Mouse (Mus musculus): ENCODE results near the gene Barhl2. TPM values are rescaled to one million over a fixed set of nuclear protein-coding genes. Genes with fewer than 3 reads are reported as not detected.

Gene Barhl2
- polyA plus RNA-seq, 1 experiment from 2014 or later, result not detected

DNA sequence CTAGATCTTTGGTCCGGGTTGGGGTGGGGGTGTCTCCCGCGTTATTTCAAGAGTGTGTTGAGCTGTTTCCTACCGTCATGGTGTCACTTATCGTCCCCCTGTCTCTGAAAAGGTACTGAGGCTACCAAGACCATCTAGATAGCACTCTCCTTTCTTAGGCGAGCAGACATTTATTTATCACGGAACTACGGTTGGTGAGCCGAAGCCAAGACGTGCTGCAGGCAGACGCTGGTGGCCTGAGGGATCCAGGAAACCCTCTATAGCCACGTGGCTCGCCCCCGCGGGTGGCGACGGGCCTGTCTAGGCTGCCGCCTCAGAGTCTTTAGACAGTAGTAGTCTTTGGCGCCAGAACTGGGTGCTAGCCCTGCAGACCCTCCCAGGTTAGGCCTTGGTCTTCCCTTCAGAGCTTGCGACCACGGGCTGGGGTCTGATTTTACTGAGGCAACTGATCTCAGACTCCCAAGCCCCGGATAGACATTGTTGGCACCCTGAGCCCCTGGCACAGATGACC lies 2.1 kb upstream of the Barhl2 start:
- 2% methylated on average over 22 of the region's 22 CpGs for WGBS (ENCODE audit: missing documents)
- Histone ChIP-seq H3K27ac (no peak overlapping the region), H3K4me3 (ENCODE audit: inconsistent target) (no peak overlapping the region), H3K36me3 (ENCODE audit: inconsistent target) (no peaks in the 10 kb centered on the region), H3K79me2 (ENCODE audit: inconsistent target) (no peaks in the 10 kb centered on the region)

DNA sequence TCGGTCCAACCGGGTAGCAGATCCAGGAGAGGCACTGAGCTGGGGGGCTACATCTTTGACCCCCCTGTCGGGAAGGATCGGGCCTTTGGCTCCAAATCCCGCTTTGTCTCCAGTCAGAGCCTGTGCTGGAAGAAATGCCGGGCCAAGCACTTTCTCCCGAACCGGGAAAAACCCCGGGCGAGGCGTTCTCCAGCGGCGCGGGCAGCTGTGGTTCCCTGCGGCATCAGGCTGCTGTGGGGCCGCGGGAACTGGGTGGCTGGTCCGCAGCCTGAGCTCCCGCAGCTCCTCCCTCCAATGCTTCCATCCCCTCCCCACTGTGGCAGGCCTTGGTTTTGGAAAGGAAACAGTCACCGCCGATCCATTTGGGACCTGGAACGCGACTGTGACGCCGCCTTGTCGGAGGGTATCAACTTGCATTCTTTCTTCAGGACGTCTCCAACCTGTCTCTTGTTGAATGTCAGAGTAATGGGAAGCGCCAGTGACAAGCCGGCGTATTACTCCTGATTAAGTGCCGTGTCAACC lies 1.2 kb upstream of the Barhl2 start:
- 5% methylated on average over 31 of the region's 31 CpGs for WGBS (ENCODE audit: missing documents)
- no peak overlapping the region for H3K27ac ChIP-seq
- no peaks in the 10 kb centered on the region for H3K36me3 ChIP-seq (ENCODE audit: inconsistent target)
- H3K79me2 ChIP-seq (ENCODE audit: inconsistent target), result no peaks in the 10 kb centered on the region
- H3K4me3 ChIP-seq (ENCODE audit: inconsistent target), result no peak overlapping the region

- Histone ChIP-seq H3K36me3 (ENCODE audit: inconsistent target) (no peaks in the 10 kb centered on the region), H3K4me3 (ENCODE audit: inconsistent target) (no peak overlapping the region), H3K79me2 (ENCODE audit: inconsistent target) (no peaks in the 10 kb centered on the region), H3K27ac (no peak overlapping the region)
- 3% methylated on average over 44 of the region's 68 CpGs for WGBS (ENCODE audit: missing documents)
Observed at GRCm38 (mm10) chr5:106458477-106459119, 632 bp upstream of the Barhl2 start.

DNA sequence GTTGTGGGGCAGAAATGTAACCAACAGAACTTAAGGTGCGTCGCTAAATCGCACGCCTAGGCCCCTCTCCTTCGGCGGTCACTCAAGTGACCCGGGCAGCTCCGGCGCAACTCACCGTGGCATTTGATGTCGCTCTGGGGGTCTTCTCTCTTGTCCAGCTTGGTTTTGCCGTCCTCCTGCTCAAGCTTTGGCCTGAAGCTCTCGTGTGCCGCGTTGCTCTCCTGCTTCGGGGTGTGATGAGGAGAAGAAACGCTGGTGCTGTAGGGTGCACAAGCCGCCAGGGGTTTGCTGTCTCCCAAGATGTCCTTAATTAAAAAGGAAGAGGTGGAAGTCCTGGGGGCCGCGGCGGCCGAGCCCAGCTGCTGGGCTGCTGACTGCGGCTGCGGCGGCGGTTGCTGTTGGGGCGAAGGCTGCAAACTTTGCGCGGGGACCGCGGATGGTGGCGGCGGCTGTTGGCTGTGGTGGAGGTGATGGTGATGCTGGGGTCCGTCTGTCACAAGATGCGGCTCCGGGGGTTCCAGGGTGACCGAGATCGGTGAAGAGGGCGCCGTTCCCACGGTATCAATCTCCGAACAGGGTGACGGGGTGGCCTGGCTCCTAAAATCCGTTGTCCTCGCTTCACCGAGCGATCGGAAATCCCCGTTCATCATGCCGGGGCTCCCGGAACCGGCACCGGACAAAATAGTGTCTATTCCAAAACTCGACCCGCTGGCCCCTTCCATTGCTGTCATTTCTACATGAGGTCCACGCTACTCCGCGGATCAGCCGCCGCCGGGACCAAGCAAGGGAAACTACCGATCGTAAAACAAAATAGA lies 648 bp downstream of the Barhl2 start:
- H3K4me3 ChIP-seq (ENCODE audit: inconsistent target), result no peak overlapping the region
- no peaks in the 10 kb centered on the region for H3K79me2 ChIP-seq (ENCODE audit: inconsistent target)
- H3K27ac ChIP-seq, result no peak overlapping the region
- no peaks in the 10 kb centered on the region for H3K36me3 ChIP-seq (ENCODE audit: inconsistent target)
- whole genome bisulfite sequencing (ENCODE audit: missing documents), result 3% methylated on average over 63 of the region's 63 CpGs

DNA sequence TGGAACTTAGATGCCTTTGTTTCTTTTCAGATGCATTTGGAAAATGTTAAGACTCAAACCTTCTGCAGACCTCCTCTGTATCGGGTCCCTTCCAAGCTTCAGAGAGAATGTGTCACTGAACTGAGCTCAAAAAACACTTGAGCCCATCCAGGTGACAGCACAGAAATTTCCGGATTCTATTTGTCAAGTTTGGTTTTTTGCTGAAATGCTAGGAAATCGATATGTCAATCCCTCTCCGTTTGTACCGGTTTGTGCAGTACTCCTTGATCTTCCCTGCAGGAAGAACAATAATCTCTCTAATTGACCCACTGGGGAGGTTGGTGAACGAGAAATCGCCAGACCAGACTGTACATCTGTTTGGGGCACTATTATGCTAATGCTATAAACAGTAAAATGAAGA lies 2.0 kb downstream of the Barhl2 start:
- no peak overlapping the region for H3K4me3 ChIP-seq (ENCODE audit: inconsistent target)
- H3K79me2 ChIP-seq (ENCODE audit: inconsistent target), result no peaks in the 10 kb centered on the region
- no peak overlapping the region for H3K27ac ChIP-seq
- 6% methylated on average over 7 of the region's 7 CpGs for WGBS (ENCODE audit: missing documents)
- H3K36me3 ChIP-seq (ENCODE audit: inconsistent target), result no peaks in the 10 kb centered on the region

GRCm38 (mm10) chr5:106455106-106455920 lies 2.7 kb downstream of the Barhl2 start:
- no peaks in the 10 kb centered on the region for H3K36me3 ChIP-seq (ENCODE audit: inconsistent target)
- 8% methylated on average over 17 of the region's 17 CpGs for WGBS (ENCODE audit: missing documents)
- H3K79me2 ChIP-seq (ENCODE audit: inconsistent target), result no peaks in the 10 kb centered on the region
- no peak overlapping the region for H3K27ac ChIP-seq
- H3K4me3 ChIP-seq (ENCODE audit: inconsistent target), result no peak overlapping the region

DNA sequence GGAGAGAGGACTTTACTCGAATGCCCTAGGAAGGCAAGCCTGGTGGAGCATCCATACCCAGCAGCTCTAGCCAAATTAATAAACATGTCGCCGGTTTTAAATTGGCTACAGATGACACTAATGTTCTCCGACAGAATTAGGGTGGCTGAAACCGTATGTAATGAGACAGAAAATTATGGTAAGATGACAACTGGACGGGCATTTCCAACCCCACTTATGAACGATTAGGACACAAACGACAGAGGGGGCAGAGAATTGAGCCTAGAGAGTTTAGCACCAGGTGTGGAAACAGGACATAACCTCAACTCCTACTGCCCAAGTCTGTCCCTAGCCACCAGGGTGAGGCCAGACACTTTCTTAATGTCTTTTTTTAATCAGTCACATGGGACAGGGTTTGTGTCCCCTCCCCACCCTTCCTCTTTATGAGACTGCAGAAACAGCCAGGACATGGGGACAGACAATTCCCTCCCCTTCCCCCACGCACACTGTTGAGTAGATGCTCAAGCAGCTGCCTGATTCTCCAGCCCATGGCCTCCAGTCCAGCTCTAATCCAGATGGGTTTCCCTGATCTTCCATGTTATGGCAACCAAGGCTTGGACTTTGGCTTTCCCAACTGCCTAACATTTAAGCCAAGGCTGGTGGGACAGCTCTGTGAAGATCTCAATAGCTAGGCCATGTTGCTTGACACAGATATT lies 3.4 kb downstream of the Barhl2 start:
- Histone ChIP-seq H3K4me3 (ENCODE audit: inconsistent target) (no peak overlapping the region), H3K27ac (no peak overlapping the region), H3K79me2 (ENCODE audit: inconsistent target) (no peaks in the 10 kb centered on the region), H3K36me3 (ENCODE audit: inconsistent target) (no peaks in the 10 kb centered on the region)
- WGBS (ENCODE audit: missing documents), result 6% methylated on average over 9 of the region's 9 CpGs

- 2% methylated on average over 13 of the region's 13 CpGs for WGBS (ENCODE audit: missing documents)
- Histone ChIP-seq H3K4me3 (ENCODE audit: inconsistent target) (no peak overlapping the region), H3K79me2 (ENCODE audit: inconsistent target) (no peaks in the 10 kb centered on the region), H3K36me3 (ENCODE audit: inconsistent target) (no peaks in the 10 kb centered on the region), H3K27ac (no peak overlapping the region)
Observed at GRCm38 (mm10) chr5:106453886-106454321, 4.1 kb downstream of the Barhl2 start.

- Histone ChIP-seq H3K27ac (no peak overlapping the region), H3K4me3 (ENCODE audit: inconsistent target) (no peak overlapping the region), H3K79me2 (ENCODE audit: inconsistent target) (no peaks in the 10 kb centered on the region), H3K36me3 (ENCODE audit: inconsistent target) (no peaks in the 10 kb centered on the region)
- WGBS (ENCODE audit: missing documents), result 3% methylated on average over 45 of the region's 45 CpGs
Observed at GRCm38 (mm10) chr5:106453181-106453885, 4.6 kb downstream of the Barhl2 start.

GRCm38 (mm10) chr5:106452686-106453085 lies 5.3 kb downstream of the Barhl2 start:
- Histone ChIP-seq H3K27ac (no peak overlapping the region), H3K79me2 (ENCODE audit: inconsistent target) (no peaks in the 10 kb centered on the region), H3K36me3 (ENCODE audit: inconsistent target) (no peaks in the 10 kb centered on the region), H3K4me3 (ENCODE audit: inconsistent target) (no peak overlapping the region)
- WGBS (ENCODE audit: missing documents), result 15% methylated on average over 4 of the region's 4 CpGs

DNA sequence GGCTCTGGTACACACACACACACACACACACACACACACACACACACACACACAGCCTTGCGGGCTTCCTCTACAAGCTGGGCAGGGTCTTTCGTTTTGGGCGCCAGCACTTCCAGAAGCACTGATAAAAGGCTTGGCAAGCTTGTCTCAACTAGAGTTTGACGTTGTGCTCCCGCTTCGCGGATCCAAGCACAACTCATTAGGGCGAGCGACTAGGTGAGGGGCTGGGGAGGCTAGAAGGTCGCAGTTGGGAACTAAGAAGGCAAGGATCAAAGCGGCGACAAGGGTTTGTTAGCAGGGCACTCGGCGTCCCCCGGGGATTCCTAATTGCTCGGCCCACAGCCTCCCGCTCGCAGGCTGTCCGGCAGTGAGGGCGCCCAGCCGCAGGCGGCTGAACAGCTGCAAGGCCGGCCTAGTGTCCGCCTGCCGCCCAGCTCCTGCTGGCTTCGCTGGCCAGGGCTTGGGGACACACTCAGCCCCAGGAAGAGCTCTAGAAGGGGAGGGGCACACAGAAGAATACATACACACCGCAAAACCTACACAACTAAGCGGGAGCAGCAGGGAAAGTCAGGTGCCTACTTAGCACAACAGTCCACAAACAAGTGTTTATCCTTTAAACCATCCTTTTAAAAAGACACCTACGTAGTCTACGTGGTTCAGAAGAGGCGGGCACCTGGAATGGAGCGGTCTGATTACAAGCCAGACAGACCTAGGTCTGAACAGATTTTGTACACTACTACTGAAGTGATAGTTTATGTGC lies 6.1 kb downstream of the Barhl2 start:
- no peaks in the 10 kb centered on the region for H3K79me2 ChIP-seq (ENCODE audit: inconsistent target)
- H3K27ac ChIP-seq, result no peak overlapping the region
- WGBS (ENCODE audit: missing documents), result 5% methylated on average over 32 of the region's 32 CpGs
- no peak overlapping the region for H3K4me3 ChIP-seq (ENCODE audit: inconsistent target)
- no peaks in the 10 kb centered on the region for H3K36me3 ChIP-seq (ENCODE audit: inconsistent target)

GRCm38 (mm10) chr5:106450426-106451160 lies 7.4 kb downstream of the Barhl2 start:
- 14% methylated on average over 5 of the region's 5 CpGs for WGBS (ENCODE audit: missing documents)
- Histone ChIP-seq H3K79me2 (ENCODE audit: inconsistent target) (no peaks in the 10 kb centered on the region), H3K36me3 (ENCODE audit: inconsistent target) (no peaks in the 10 kb centered on the region), H3K27ac (no peak overlapping the region), H3K4me3 (ENCODE audit: inconsistent target) (no peak overlapping the region)

Data from macrophage (primary cell).